Mouse (Mus musculus): ENCODE results near the gene Thsd4. TPM values are rescaled to one million over a fixed set of nuclear protein-coding genes. Genes with fewer than 3 reads are reported as not detected.

The Thsd4 gene
- polyA plus RNA-seq, 1 experiment from 2014 or later: 6.4 TPM

- WGBS: 83% methylated on average over 14 of the region's 14 CpGs
- Histone ChIP-seq H3K27me3 (ENCODE audit: control insufficient read depth, insufficient read depth, low read length) (no peaks in the 10 kb centered on the region), H3K9me3 (ENCODE audit: control insufficient read depth, low read length) (no peaks in the 10 kb centered on the region), H3K4me2 (replicated peaks) (no peak overlapping the region), H3K36me3 (replicated peaks; ENCODE audit: control insufficient read depth, insufficient read depth) (no peaks in the 10 kb centered on the region), H3K9ac (no peak overlapping the region), H3K4me3 (replicated peaks; ENCODE audit: low read length) (no peak overlapping the region), H3K27ac (no peak overlapping the region), H3K4me1 (replicated peaks; ENCODE audit: control insufficient read depth, insufficient read depth, low read length) (no peaks in the 10 kb centered on the region)
- ATAC-seq (ENCODE audit: low FRiP score) (no peak), DNase-seq (ENCODE audit: low spot score) (no peak)
These were observed 43.7 kb downstream of the Thsd4 start for GRCm38 (mm10) chr9:60477991-60478750.

GRCm38 (mm10) chr9:60460010-60460982 lies 61.5 kb downstream of the Thsd4 start:
- no peak overlapping the region; the same call in 1 of the 2 replicates for H3K27ac ChIP-seq
- H3K36me3 ChIP-seq (replicated peaks; ENCODE audit: control insufficient read depth, insufficient read depth): no peaks in the 10 kb centered on the region
- no peak overlapping the region for H3K4me2 ChIP-seq (replicated peaks)
- no peak overlapping the region for H3K4me3 ChIP-seq (replicated peaks; ENCODE audit: low read length)
- DNase-seq (ENCODE audit: low spot score) (no peak), ATAC-seq (ENCODE audit: low FRiP score) (no peak)
- WGBS: 33% methylated on average over 13 of the region's 13 CpGs
- peaks cover 34% of the 10 kb centered on the region for H3K4me1 ChIP-seq (replicated peaks; ENCODE audit: control insufficient read depth, insufficient read depth, low read length)
- no peak overlapping the region for H3K9ac ChIP-seq
- no peaks in the 10 kb centered on the region for H3K9me3 ChIP-seq (ENCODE audit: control insufficient read depth, low read length)
- no peaks in the 10 kb centered on the region for H3K27me3 ChIP-seq (ENCODE audit: control insufficient read depth, insufficient read depth, low read length)

- Histone ChIP-seq H3K36me3 (replicated peaks; ENCODE audit: control insufficient read depth, insufficient read depth) (no peaks in the 10 kb centered on the region), H3K4me3 (replicated peaks; ENCODE audit: low read length) (no peak overlapping the region; the same call in 1 of the 2 replicates), H3K9me3 (ENCODE audit: control insufficient read depth, low read length) (no peaks in the 10 kb centered on the region), H3K27ac (peak overlapping the region; percentile 58), H3K4me1 (replicated peaks; ENCODE audit: control insufficient read depth, insufficient read depth, low read length) (peaks cover 34% of the 10 kb centered on the region), H3K9ac (no peak overlapping the region), H3K4me2 (replicated peaks) (peak overlapping the region; percentile 42), H3K27me3 (ENCODE audit: control insufficient read depth, insufficient read depth, low read length) (no peaks in the 10 kb centered on the region)
- peak; percentile 53 for DNase-seq (ENCODE audit: low spot score)
- 0 out of 2 replicates have a peak, but pooled peaks have one; percentile 29 for ATAC-seq (ENCODE audit: low FRiP score)
- 17% methylated on average over 14 of the region's 14 CpGs for WGBS
These were observed 63.3 kb downstream of the Thsd4 start for GRCm38 (mm10) chr9:60458468-60458962.

- H3K9me3 ChIP-seq (ENCODE audit: control insufficient read depth, low read length): no peaks in the 10 kb centered on the region
- H3K27me3 ChIP-seq (ENCODE audit: control insufficient read depth, insufficient read depth, low read length): no peaks in the 10 kb centered on the region
- H3K36me3 ChIP-seq (replicated peaks; ENCODE audit: control insufficient read depth, insufficient read depth): no peaks in the 10 kb centered on the region
- DNase-seq (ENCODE audit: low spot score) (peak; percentile 56), ATAC-seq (ENCODE audit: low FRiP score) (peak; percentile 49; the same call in 1 of the 2 replicates)
- H3K4me1 ChIP-seq (replicated peaks; ENCODE audit: control insufficient read depth, insufficient read depth, low read length): peaks cover 34% of the 10 kb centered on the region
- peak overlapping the region; percentile 51 for H3K27ac ChIP-seq
- H3K9ac ChIP-seq: peak overlapping the region; percentile 34; the same call in 1 of the 2 replicates
- peak overlapping the region; percentile 42 for H3K4me2 ChIP-seq (replicated peaks)
- WGBS: 35% methylated on average over 18 of the region's 18 CpGs
- H3K4me3 ChIP-seq (replicated peaks; ENCODE audit: low read length): no peak overlapping the region
These were observed 64.3 kb downstream of the Thsd4 start for GRCm38 (mm10) chr9:60457359-60458210.

GRCm38 (mm10) chr9:60456651-60457050 lies 65.2 kb downstream of the Thsd4 start:
- 41% methylated on average over 5 of the region's 5 CpGs for WGBS
- Histone ChIP-seq H3K4me2 (replicated peaks) (no peak overlapping the region), H3K36me3 (replicated peaks; ENCODE audit: control insufficient read depth, insufficient read depth) (no peaks in the 10 kb centered on the region), H3K4me3 (replicated peaks; ENCODE audit: low read length) (no peak overlapping the region), H3K27me3 (ENCODE audit: control insufficient read depth, insufficient read depth, low read length) (no peaks in the 10 kb centered on the region), H3K9me3 (ENCODE audit: control insufficient read depth, low read length) (no peaks in the 10 kb centered on the region), H3K9ac (no peak overlapping the region), H3K27ac (no peak overlapping the region), H3K4me1 (replicated peaks; ENCODE audit: control insufficient read depth, insufficient read depth, low read length) (peaks cover 34% of the 10 kb centered on the region)
- no peak for ATAC-seq (ENCODE audit: low FRiP score)
- DNase-seq (ENCODE audit: low spot score): no peak

GRCm38 (mm10) chr9:60454406-60455076 lies 67.3 kb downstream of the Thsd4 start:
- Histone ChIP-seq H3K4me2 (replicated peaks) (no peak overlapping the region), H3K9ac (no peak overlapping the region), H3K36me3 (replicated peaks; ENCODE audit: control insufficient read depth, insufficient read depth) (no peaks in the 10 kb centered on the region), H3K4me3 (replicated peaks; ENCODE audit: low read length) (no peak overlapping the region), H3K4me1 (replicated peaks; ENCODE audit: control insufficient read depth, insufficient read depth, low read length) (peaks cover 26% of the 10 kb centered on the region), H3K27me3 (ENCODE audit: control insufficient read depth, insufficient read depth, low read length) (no peaks in the 10 kb centered on the region), H3K27ac (no peak overlapping the region), H3K9me3 (ENCODE audit: control insufficient read depth, low read length) (no peaks in the 10 kb centered on the region)
- no peak for ATAC-seq (ENCODE audit: low FRiP score)
- WGBS: 78% methylated on average over 13 of the region's 13 CpGs
- DNase-seq (ENCODE audit: low spot score): no peak

- Histone ChIP-seq H3K4me1 (replicated peaks; ENCODE audit: control insufficient read depth, insufficient read depth, low read length) (no peaks in the 10 kb centered on the region), H3K4me3 (replicated peaks; ENCODE audit: low read length) (no peak overlapping the region), H3K9ac (no peak overlapping the region), H3K4me2 (replicated peaks) (no peak overlapping the region), H3K36me3 (replicated peaks; ENCODE audit: control insufficient read depth, insufficient read depth) (no peaks in the 10 kb centered on the region), H3K9me3 (ENCODE audit: control insufficient read depth, low read length) (no peaks in the 10 kb centered on the region), H3K27me3 (ENCODE audit: control insufficient read depth, insufficient read depth, low read length) (no peaks in the 10 kb centered on the region), H3K27ac (no peak overlapping the region)
- no peak for ATAC-seq (ENCODE audit: low FRiP score)
- WGBS: 89% methylated on average over 3 of the region's 3 CpGs
- no peak for DNase-seq (ENCODE audit: low spot score)
These were observed 72.3 kb downstream of the Thsd4 start for GRCm38 (mm10) chr9:60449498-60449897.

GRCm38 (mm10) chr9:60445821-60446220 lies 76.0 kb downstream of the Thsd4 start:
- H3K4me3 ChIP-seq (replicated peaks; ENCODE audit: low read length): no peak overlapping the region
- H3K4me1 ChIP-seq (replicated peaks; ENCODE audit: control insufficient read depth, insufficient read depth, low read length): no peaks in the 10 kb centered on the region
- no peaks in the 10 kb centered on the region for H3K36me3 ChIP-seq (replicated peaks; ENCODE audit: control insufficient read depth, insufficient read depth)
- H3K4me2 ChIP-seq (replicated peaks): no peak overlapping the region
- WGBS: 81% methylated on average over 4 of the region's 4 CpGs
- no peaks in the 10 kb centered on the region for H3K9me3 ChIP-seq (ENCODE audit: control insufficient read depth, low read length)
- no peak overlapping the region for H3K27ac ChIP-seq
- no peak overlapping the region for H3K9ac ChIP-seq
- no peak for ATAC-seq (ENCODE audit: low FRiP score)
- H3K27me3 ChIP-seq (ENCODE audit: control insufficient read depth, insufficient read depth, low read length): no peaks in the 10 kb centered on the region
- no peak for DNase-seq (ENCODE audit: low spot score)

Data from hindbrain, embryonic 14.5 days (tissue).